Mouse (Mus musculus): ENCODE results near the gene Zfp51.
A peak's percentile ranks its signal among the peaks of the same experiment; 100 is the strongest.
"Not testable (repeated sequence)": the region's sequence is repeated elsewhere in the genome, so short reads cannot be mapped to it uniquely, and the experiment has no call there.

The Zfp51 gene

GRCm38 (mm10) chr17:21450138-21450704 lies at the start of gene Zfp51:
TSS of gene Zfp51 (plus strand) at chr17:21450374.
- DNase-seq, result peak; percentile 89

- DNase-seq, result peak; percentile 38
These were observed 27.2 kb upstream of the Zfp51 start, which contains the start of gene Zfp54 for GRCm38 (mm10) chr17:21422664-21423599. TSS of gene Zfp54 (plus strand) at chr17:21423227.

- DNase-seq, result not testable (repeated sequence)
These were observed 11.3 kb upstream of the Zfp51 start for GRCm38 (mm10) chr17:21438806-21439400.

GRCm38 (mm10) chr17:21449669-21450068 lies 505 bp upstream of the Zfp51 start:
- peak; percentile 79 for DNase-seq

- DNase-seq, result no peak
These were observed 13.4 kb downstream of the Zfp51 start for GRCm38 (mm10) chr17:21463550-21463949.

GRCm38 (mm10) chr17:21472032-21472652 lies 22.0 kb downstream of the Zfp51 start:
- DNase-seq, result no peak

GRCm38 (mm10) chr17:21472653-21473307 lies 22.6 kb downstream of the Zfp51 start:
- DNase-seq, result no peak

GRCm38 (mm10) chr17:21473362-21474190 lies 23.4 kb downstream of the Zfp51 start:
- no peak for DNase-seq

GRCm38 (mm10) chr17:21474729-21475128 lies 24.6 kb downstream of the Zfp51 start:
- not testable (repeated sequence) for DNase-seq

- not testable (repeated sequence) for DNase-seq
These were observed 25.1 kb downstream of the Zfp51 start for GRCm38 (mm10) chr17:21475290-21475689.

GRCm38 (mm10) chr17:21476351-21476750 lies 26.2 kb downstream of the Zfp51 start:
- DNase-seq, result not testable (repeated sequence)

- DNase-seq, result not testable (repeated sequence)
These were observed 28.1 kb downstream of the Zfp51 start for GRCm38 (mm10) chr17:21478103-21478777.

- DNase-seq, result peak; percentile 90
These were observed 38.8 kb downstream of the Zfp51 start, which contains the start of gene Zfp53 for GRCm38 (mm10) chr17:21488760-21489499. TSS of gene Zfp53 (plus strand) at chr17:21488998.

GRCm38 (mm10) chr17:21489500-21490001 lies 39.4 kb downstream of the Zfp51 start:
- DNase-seq, result no peak

- DNase-seq, result no peak
These were observed 51.2 kb downstream of the Zfp51 start for GRCm38 (mm10) chr17:21501365-21501764.

- DNase-seq, result no peak
These were observed 54.4 kb downstream of the Zfp51 start for GRCm38 (mm10) chr17:21504524-21504923.

GRCm38 (mm10) chr17:21506258-21506657 lies 56.1 kb downstream of the Zfp51 start:
- DNase-seq, result no peak

- no peak for DNase-seq
These were observed 59.6 kb downstream of the Zfp51 start for GRCm38 (mm10) chr17:21509756-21510155.
